Mouse (Mus musculus): ENCODE results near the gene Cmtm7. TPM values are rescaled to one million over a fixed set of nuclear protein-coding genes. Genes with fewer than 3 reads are reported as not detected.

The Cmtm7 gene
- polyA plus RNA-seq, 1 experiment from 2014 or later = 103 TPM

GRCm38 (mm10) chr9:114751582-114751981, 30.1 kb downstream of the Cmtm7 start:
- H3K27me3 ChIP-seq (replicated peaks; ENCODE audit: control insufficient read depth, insufficient read depth, low read length) = no peaks in the 10 kb centered on the region
- H3K4me2 ChIP-seq (ENCODE audit: low read depth, low read length) = no peak overlapping the region
- no peaks in the 10 kb centered on the region for H3K4me1 ChIP-seq (ENCODE audit: control insufficient read depth, insufficient read depth, low read length)
- DNase-seq (ENCODE audit: low spot score) (no peak), ATAC-seq (ENCODE audit: low read depth) (no peak)
- no peaks in the 10 kb centered on the region for H3K9me3 ChIP-seq (ENCODE audit: control insufficient read depth, low read length)
- H3K9ac ChIP-seq (ENCODE audit: low read depth, low read length) = no peak overlapping the region
- H3K27ac ChIP-seq (replicated peaks; ENCODE audit: low read depth, low read length) = no peak overlapping the region
- WGBS = 79% methylated on average over 3 of the region's 3 CpGs
- H3K4me3 ChIP-seq (ENCODE audit: low read depth, low read length) = no peak overlapping the region
- peaks cover 35% of the 10 kb centered on the region for H3K36me3 ChIP-seq (ENCODE audit: control insufficient read depth, insufficient read depth, low read length)

DNA sequence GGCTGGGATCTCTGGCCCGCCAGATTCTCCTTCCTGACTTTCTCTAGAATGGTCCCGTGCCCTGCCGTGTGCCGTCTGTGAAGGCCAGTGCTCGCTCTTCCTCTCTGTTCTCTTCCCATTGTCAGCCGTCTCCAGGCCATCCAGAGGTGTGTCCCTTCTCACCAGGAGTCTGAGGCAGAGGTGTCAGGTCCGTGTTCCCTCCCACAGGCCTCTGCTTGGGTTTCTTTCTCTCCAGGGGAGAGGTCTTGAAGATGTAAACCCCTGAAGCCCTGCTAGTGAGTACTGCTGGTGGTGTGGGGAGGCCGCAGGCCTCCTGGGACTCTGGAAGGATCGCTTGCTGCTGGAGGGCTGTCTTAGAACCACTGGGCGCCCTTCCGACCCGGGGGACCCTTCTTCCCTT, 34.2 kb downstream of the Cmtm7 start:
- Histone ChIP-seq H3K4me3 (ENCODE audit: low read depth, low read length) (no peak overlapping the region), H3K27ac (replicated peaks; ENCODE audit: low read depth, low read length) (no peak overlapping the region), H3K36me3 (ENCODE audit: control insufficient read depth, insufficient read depth, low read length) (peaks cover 34% of the 10 kb centered on the region), H3K9me3 (ENCODE audit: control insufficient read depth, low read length) (no peaks in the 10 kb centered on the region), H3K4me2 (ENCODE audit: low read depth, low read length) (no peak overlapping the region), H3K4me1 (ENCODE audit: control insufficient read depth, insufficient read depth, low read length) (no peaks in the 10 kb centered on the region), H3K9ac (ENCODE audit: low read depth, low read length) (no peak overlapping the region), H3K27me3 (replicated peaks; ENCODE audit: control insufficient read depth, insufficient read depth, low read length) (no peaks in the 10 kb centered on the region)
- WGBS = 75% methylated on average over 12 of the region's 12 CpGs
- DNase-seq (ENCODE audit: low spot score) = no peak
- no peak for ATAC-seq (ENCODE audit: low read depth)

DNA sequence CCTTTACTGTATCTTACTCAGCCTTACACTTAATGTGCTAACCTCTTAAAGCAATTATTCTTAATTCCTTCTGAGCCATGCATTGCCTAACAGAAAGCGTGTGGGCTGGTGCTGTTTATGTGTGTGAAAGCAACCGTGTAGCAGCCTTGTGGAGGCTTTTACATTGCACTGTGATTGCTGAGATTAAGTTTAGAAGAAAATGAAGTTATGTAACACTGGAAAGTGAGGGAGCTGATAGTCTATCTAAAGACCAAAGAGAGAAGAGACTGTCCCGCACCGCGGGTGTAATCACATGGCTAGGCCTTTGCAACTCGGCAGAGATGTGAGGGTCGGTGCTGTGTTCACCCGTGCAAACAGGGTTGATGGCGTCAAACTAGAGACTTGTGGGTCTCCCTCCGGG, 34.6 kb downstream of the Cmtm7 start:
- H3K9me3 ChIP-seq (ENCODE audit: control insufficient read depth, low read length) = no peaks in the 10 kb centered on the region
- H3K9ac ChIP-seq (ENCODE audit: low read depth, low read length) = no peak overlapping the region
- H3K4me2 ChIP-seq (ENCODE audit: low read depth, low read length) = no peak overlapping the region
- peaks cover 34% of the 10 kb centered on the region for H3K36me3 ChIP-seq (ENCODE audit: control insufficient read depth, insufficient read depth, low read length)
- H3K4me3 ChIP-seq (ENCODE audit: low read depth, low read length) = no peak overlapping the region
- no peaks in the 10 kb centered on the region for H3K4me1 ChIP-seq (ENCODE audit: control insufficient read depth, insufficient read depth, low read length)
- no peaks in the 10 kb centered on the region for H3K27me3 ChIP-seq (replicated peaks; ENCODE audit: control insufficient read depth, insufficient read depth, low read length)
- no peak for DNase-seq (ENCODE audit: low spot score)
- no peak overlapping the region for H3K27ac ChIP-seq (replicated peaks; ENCODE audit: low read depth, low read length)
- WGBS = 83% methylated on average over 10 of the region's 10 CpGs
- no peak for ATAC-seq (ENCODE audit: low read depth)

DNA sequence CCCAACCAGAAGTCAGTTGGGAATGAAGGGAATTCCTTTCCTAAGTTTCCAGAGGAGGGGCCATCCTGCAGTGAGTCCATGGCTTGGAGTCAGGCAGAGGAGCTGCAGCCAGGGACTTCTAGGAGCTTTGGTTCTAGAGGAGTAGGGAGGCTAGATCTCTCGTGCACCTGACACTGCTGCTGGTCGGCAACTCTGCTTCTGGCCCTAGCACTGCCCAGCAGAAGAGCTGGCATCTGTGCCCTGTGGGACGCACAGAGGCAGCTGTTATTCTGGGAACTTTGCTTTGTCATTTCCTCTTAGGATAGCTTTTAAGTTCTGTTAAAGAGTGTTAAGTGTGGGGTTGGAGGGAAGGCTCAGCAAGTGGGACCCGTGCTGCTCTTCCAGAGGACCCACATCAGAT, 36.0 kb downstream of the Cmtm7 start:
- ATAC-seq (ENCODE audit: low read depth) = no peak
- no peak for DNase-seq (ENCODE audit: low spot score)
- no peak overlapping the region for H3K9ac ChIP-seq (ENCODE audit: low read depth, low read length)
- H3K4me3 ChIP-seq (ENCODE audit: low read depth, low read length) = no peak overlapping the region
- H3K9me3 ChIP-seq (ENCODE audit: control insufficient read depth, low read length) = no peaks in the 10 kb centered on the region
- no peak overlapping the region for H3K27ac ChIP-seq (replicated peaks; ENCODE audit: low read depth, low read length)
- 75% methylated on average over 4 of the region's 4 CpGs for WGBS
- no peaks in the 10 kb centered on the region for H3K27me3 ChIP-seq (replicated peaks; ENCODE audit: control insufficient read depth, insufficient read depth, low read length)
- no peaks in the 10 kb centered on the region for H3K4me1 ChIP-seq (ENCODE audit: control insufficient read depth, insufficient read depth, low read length)
- no peak overlapping the region for H3K4me2 ChIP-seq (ENCODE audit: low read depth, low read length)
- H3K36me3 ChIP-seq (ENCODE audit: control insufficient read depth, insufficient read depth, low read length) = peaks cover 39% of the 10 kb centered on the region

GRCm38 (mm10) chr9:114745163-114745562, 36.5 kb downstream of the Cmtm7 start:
- Histone ChIP-seq H3K4me2 (ENCODE audit: low read depth, low read length) (no peak overlapping the region), H3K36me3 (ENCODE audit: control insufficient read depth, insufficient read depth, low read length) (peaks cover 44% of the 10 kb centered on the region), H3K27me3 (replicated peaks; ENCODE audit: control insufficient read depth, insufficient read depth, low read length) (no peaks in the 10 kb centered on the region), H3K9ac (ENCODE audit: low read depth, low read length) (no peak overlapping the region), H3K9me3 (ENCODE audit: control insufficient read depth, low read length) (no peaks in the 10 kb centered on the region), H3K4me1 (ENCODE audit: control insufficient read depth, insufficient read depth, low read length) (no peaks in the 10 kb centered on the region), H3K27ac (replicated peaks; ENCODE audit: low read depth, low read length) (no peak overlapping the region), H3K4me3 (ENCODE audit: low read depth, low read length) (no peak overlapping the region)
- DNase-seq (ENCODE audit: low spot score) (no peak), ATAC-seq (ENCODE audit: low read depth) (no peak)
- WGBS = 80% methylated on average over 4 of the region's 4 CpGs

DNA sequence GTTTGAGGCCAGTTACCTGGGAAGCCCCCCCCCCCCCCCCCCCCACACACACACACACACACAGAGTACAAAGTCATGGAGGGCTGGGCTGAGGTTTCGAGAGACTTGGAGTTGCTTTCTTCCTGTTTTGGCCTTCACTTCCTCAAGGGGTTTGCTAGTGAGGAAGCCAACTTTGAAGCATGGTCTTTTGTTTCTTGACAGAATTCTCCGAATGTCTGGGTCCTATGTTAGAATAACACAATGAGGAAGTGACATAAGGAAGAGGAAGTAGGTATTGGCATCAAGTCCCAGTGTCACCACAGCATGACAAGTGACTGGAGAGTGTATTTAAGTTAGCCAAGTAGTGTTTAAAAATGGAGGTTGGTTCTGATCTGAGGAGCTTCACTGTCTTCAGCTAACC, 38.9 kb downstream of the Cmtm7 start:
- H3K27ac ChIP-seq (replicated peaks; ENCODE audit: low read depth, low read length) = 0 out of 2 replicates have a peak overlapping the region, but pooled peaks have one; percentile 10
- H3K4me3 ChIP-seq (ENCODE audit: low read depth, low read length) = no peak overlapping the region
- 75% methylated on average over 2 of the region's 2 CpGs for WGBS
- DNase-seq (ENCODE audit: low spot score) (peak; percentile 22), ATAC-seq (ENCODE audit: low read depth) (no peak; the same call in 1 of the 2 replicates)
- H3K9me3 ChIP-seq (ENCODE audit: control insufficient read depth, low read length) = no peaks in the 10 kb centered on the region
- no peaks in the 10 kb centered on the region for H3K27me3 ChIP-seq (replicated peaks; ENCODE audit: control insufficient read depth, insufficient read depth, low read length)
- H3K36me3 ChIP-seq (ENCODE audit: control insufficient read depth, insufficient read depth, low read length) = peaks cover 36% of the 10 kb centered on the region
- no peak overlapping the region for H3K4me2 ChIP-seq (ENCODE audit: low read depth, low read length)
- H3K9ac ChIP-seq (ENCODE audit: low read depth, low read length) = no peak overlapping the region
- H3K4me1 ChIP-seq (ENCODE audit: control insufficient read depth, insufficient read depth, low read length) = no peaks in the 10 kb centered on the region

DNA sequence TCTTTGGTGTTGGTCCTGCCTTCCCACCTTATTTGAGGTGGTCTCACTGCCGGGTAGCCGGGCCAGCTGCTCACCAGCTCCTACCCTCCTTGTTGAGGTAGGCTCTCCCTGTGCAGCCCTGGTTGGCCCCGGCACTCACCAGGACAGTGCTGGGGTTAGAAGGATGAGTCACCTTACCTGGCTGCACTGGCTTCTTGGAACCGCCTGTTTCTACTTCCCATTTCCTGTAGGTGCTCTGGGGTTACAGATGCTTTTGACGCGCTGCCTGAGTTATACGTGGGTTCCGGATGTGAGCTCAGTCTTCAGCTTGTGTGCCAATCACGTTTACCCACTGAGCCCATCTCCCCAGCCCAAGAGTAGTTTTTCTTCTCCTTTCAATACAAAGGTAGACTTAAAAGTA, 41.3 kb downstream of the Cmtm7 start:
- peaks cover 20% of the 10 kb centered on the region; the same call in 1 of the 2 replicates for H3K36me3 ChIP-seq (ENCODE audit: control insufficient read depth, insufficient read depth, low read length)
- no peak overlapping the region for H3K4me2 ChIP-seq (ENCODE audit: low read depth, low read length)
- 78% methylated on average over 9 of the region's 9 CpGs for WGBS
- DNase-seq (ENCODE audit: low spot score) (no peak), ATAC-seq (ENCODE audit: low read depth) (no peak)
- H3K9ac ChIP-seq (ENCODE audit: low read depth, low read length) = no peak overlapping the region
- H3K27ac ChIP-seq (replicated peaks; ENCODE audit: low read depth, low read length) = no peak overlapping the region
- H3K4me3 ChIP-seq (ENCODE audit: low read depth, low read length) = no peak overlapping the region
- no peaks in the 10 kb centered on the region for H3K27me3 ChIP-seq (replicated peaks; ENCODE audit: control insufficient read depth, insufficient read depth, low read length)
- no peaks in the 10 kb centered on the region for H3K9me3 ChIP-seq (ENCODE audit: control insufficient read depth, low read length)
- peaks cover 7% of the 10 kb centered on the region; the same call in 1 of the 2 replicates for H3K4me1 ChIP-seq (ENCODE audit: control insufficient read depth, insufficient read depth, low read length)

DNA sequence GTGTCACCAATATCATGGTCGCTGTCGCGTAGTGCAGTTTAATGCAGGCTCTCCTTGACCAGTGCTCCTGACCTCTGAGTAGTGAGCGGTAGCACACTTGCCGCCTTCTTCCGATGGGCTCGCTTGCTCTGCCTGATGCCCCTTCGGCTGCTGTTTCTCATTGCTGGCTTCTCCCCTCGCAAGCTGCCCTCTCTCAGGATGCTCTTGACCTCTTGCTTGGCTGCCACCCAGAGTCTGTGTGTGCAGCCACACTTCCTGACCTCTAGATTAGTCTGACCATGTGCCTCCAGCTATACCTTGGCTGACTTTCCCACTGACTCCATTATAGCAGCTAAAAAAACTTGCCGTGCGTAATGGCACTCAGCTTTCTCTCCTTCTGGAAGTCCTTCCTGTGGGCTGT, 45.2 kb downstream of the Cmtm7 start:
- Histone ChIP-seq H3K27me3 (replicated peaks; ENCODE audit: control insufficient read depth, insufficient read depth, low read length) (no peaks in the 10 kb centered on the region), H3K4me3 (ENCODE audit: low read depth, low read length) (no peak overlapping the region), H3K4me2 (ENCODE audit: low read depth, low read length) (peak overlapping the region; percentile 4; the same call in 1 of the 2 replicates), H3K36me3 (ENCODE audit: control insufficient read depth, insufficient read depth, low read length) (peaks cover 16% of the 10 kb centered on the region; the same call in 1 of the 2 replicates), H3K27ac (replicated peaks; ENCODE audit: low read depth, low read length) (peak overlapping the region; percentile 39; the same call in 1 of the 2 replicates), H3K4me1 (ENCODE audit: control insufficient read depth, insufficient read depth, low read length) (peaks cover 20% of the 10 kb centered on the region), H3K9me3 (ENCODE audit: control insufficient read depth, low read length) (no peaks in the 10 kb centered on the region), H3K9ac (ENCODE audit: low read depth, low read length) (no peak overlapping the region)
- DNase-seq (ENCODE audit: low spot score) = peak; percentile 34
- ATAC-seq (ENCODE audit: low read depth) = no peak; the same call in 1 of the 2 replicates
- WGBS = 58% methylated on average over 11 of the region's 11 CpGs

- Histone ChIP-seq H3K9me3 (ENCODE audit: control insufficient read depth, low read length) (no peaks in the 10 kb centered on the region), H3K4me3 (ENCODE audit: low read depth, low read length) (no peak overlapping the region), H3K27me3 (replicated peaks; ENCODE audit: control insufficient read depth, insufficient read depth, low read length) (no peaks in the 10 kb centered on the region), H3K36me3 (ENCODE audit: control insufficient read depth, insufficient read depth, low read length) (no peaks in the 10 kb centered on the region), H3K27ac (replicated peaks; ENCODE audit: low read depth, low read length) (no peak overlapping the region), H3K4me2 (ENCODE audit: low read depth, low read length) (no peak overlapping the region), H3K9ac (ENCODE audit: low read depth, low read length) (no peak overlapping the region), H3K4me1 (ENCODE audit: control insufficient read depth, insufficient read depth, low read length) (peaks cover 20% of the 10 kb centered on the region)
- WGBS = 83% methylated on average over 2 of the region's 2 CpGs
- ATAC-seq (ENCODE audit: low read depth) = no peak
- no peak for DNase-seq (ENCODE audit: low spot score)
Measured at GRCm38 (mm10) chr9:114733238-114733637, 48.4 kb downstream of the Cmtm7 start.
